Mouse (Mus musculus): ENCODE measurements at regions not wholly inside any gene's neighbourhood (a gene's known extent, or its start where the extent isn't known, plus 50 kb on each side); places are given as distances from the start of the nearest gene placed in this dataset.

GRCm38 (mm10) chr1:121620262-121620661, 52.5 kb upstream of the Ddx18 start:
- DNase-seq (ENCODE audit: low read depth, low spot score): no peak

GRCm38 (mm10) chr1:121618550-121618949, 50.8 kb upstream of the Ddx18 start:
- no peak for DNase-seq (ENCODE audit: low read depth, low spot score)
